ENCODE assay signal across 9 mouse cellular contexts in the genomic region with DNA sequence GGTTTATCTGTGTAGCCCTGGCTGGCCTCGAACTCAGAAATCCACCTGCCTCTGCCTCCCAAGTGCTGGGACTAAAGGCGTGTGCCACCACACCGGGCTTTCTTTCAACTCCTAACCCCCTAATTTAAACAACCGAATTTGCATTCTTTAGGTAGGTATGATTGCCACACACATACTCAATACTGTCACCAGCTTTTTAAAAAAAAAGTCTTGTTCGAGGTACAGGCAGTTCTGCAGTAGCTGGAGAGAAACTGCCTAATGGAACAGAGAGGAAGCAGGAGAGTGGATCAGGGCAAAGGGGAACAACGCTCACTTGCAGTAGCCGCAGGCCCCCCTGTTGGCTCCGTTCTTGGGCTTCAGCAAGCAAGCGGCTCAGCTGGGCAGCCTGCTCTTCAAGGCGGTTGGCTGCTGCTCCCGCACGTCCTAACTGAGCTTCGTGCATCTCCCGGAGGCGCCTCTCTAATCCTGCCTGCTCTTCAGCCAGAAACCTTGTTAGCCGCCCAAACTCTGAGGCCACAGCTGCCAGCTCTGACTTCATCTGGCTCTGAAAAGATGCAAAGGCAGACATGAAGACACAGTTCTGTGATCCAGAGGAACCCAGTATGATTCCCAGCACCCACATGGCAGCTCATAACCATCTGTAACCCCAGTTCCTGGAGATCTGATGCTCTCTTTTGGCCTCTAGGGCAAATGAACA. TPM values are rescaled to one million over a fixed set of nuclear protein-coding genes. Genes with fewer than 3 reads are reported as not detected.
DNase-seq lines count a peak whose midpoint lies in the region; ATAC-seq lines count a peak whose summit lies in the region.
"Had no signal": no experiment of that assay in that cellular context is flagged by ENCODE, and none has a peak within 500 bp of the region (broad histone marks: within the 10 kb centered on the region; RNA-seq: fewer than 3 reads in every experiment).

No protein-coding gene starts in this region.

- no peaks in the 10 kb centered on the region for H3K27me3 ChIP-seq in kidney, embryonic 15.5 days
- H3K27me3 ChIP-seq: neural tube, embryonic 13.5 days had no signal

- DNase-seq in kidney, adult 18-20 months = no peak
- DNase-seq in urinary bladder, postnatal 14 days (ENCODE audit: low spot score) = peak; percentile 60
- DNase-seq in urinary bladder, adult 18-20 months (ENCODE audit: low spot score in 2 of 2) = no peak
- DNase-seq in gastrocnemius, postnatal 4 days (ENCODE audit: low spot score in 2 of 2) = peak; percentile 54 to 78
- no peak for DNase-seq in thymus, postnatal 0 days (ENCODE audit: low spot score)

- no peak overlapping the region for H3K4me2 ChIP-seq in kidney, embryonic 15.5 days
- H3K4me2 ChIP-seq: neural tube, embryonic 13.5 days had no signal

- no peak overlapping the region for H3K4me3 ChIP-seq in kidney, embryonic 15.5 days (replicated peaks)
- H3K4me3 ChIP-seq: erythroblast, embryonic 14.5 days; neural tube, embryonic 13.5 days had no signal

- ATAC-seq in kidney, embryonic 15.5 days (replicated peaks; ENCODE audit: low FRiP score) = no peak
- ATAC-seq in monocyte, adult 5-6 weeks (replicated peaks; ENCODE audit: insufficient number of reproducible peaks, low FRiP score, low TSS enrichment, poor library complexity, severe bottlenecking) = no peak

- 77% methylated on average over 16 of the region's 16 CpGs for WGBS in kidney, embryonic 15.5 days

- H3K36me3 ChIP-seq in kidney, embryonic 15.5 days = peaks cover 96% of the 10 kb centered on the region

- 0 out of 2 replicates have a peak, but pooled peaks cover 8% of the 10 kb centered on the region for H3K4me1 ChIP-seq in kidney, embryonic 15.5 days

- no peaks in the 10 kb centered on the region for H3K9me3 ChIP-seq in kidney, embryonic 15.5 days (replicated peaks)
- H3K9me3 ChIP-seq: neural tube, embryonic 13.5 days had no signal

- no peak overlapping the region for H3K9ac ChIP-seq in kidney, embryonic 15.5 days
- H3K9ac ChIP-seq: neural tube, embryonic 13.5 days had no signal

- peak overlapping the region; percentile 41; the same call in 1 of the 2 replicates for H3K27ac ChIP-seq in kidney, embryonic 15.5 days
- H3K27ac ChIP-seq: neural tube, embryonic 13.5 days had no signal

RNA-seq across cellular contexts. Expression of gene Trim41, which starts 8.3 kb away (rescaled TPM):
- polyA plus RNA-seq in kidney, embryonic 15.5 days (2015; fragmentation: Nextera tagmentation; extraction: Ambion mirVana) = 6.6 and 7.0 TPM in 2 replicates
- 10 to 100 TPM; 26.4 to 30.1 TPM for total RNA-seq in gastrocnemius, postnatal 4 days (2021)
- polyA plus RNA-seq in thymus, postnatal 0 days (2015; fragmentation: Nextera tagmentation; extraction: Ambion mirVana) = 3.5 and 5.5 TPM in 2 replicates
- total RNA-seq in monocyte, adult 5-6 weeks (2017) = 52.9 to 85.7 TPM (median 59.4 TPM) in 3 replicates

RNA-seq across cellular contexts. Expression of gene Rack1, which starts 8.8 kb away (rescaled TPM):
- polyA plus RNA-seq in kidney, embryonic 15.5 days (2015; fragmentation: Nextera tagmentation; extraction: Ambion mirVana) = 775 and 792 TPM in 2 replicates
- total RNA-seq in gastrocnemius, postnatal 4 days (2021) = 100 to 1,000 TPM; 692 to 818 TPM
- 988 and 1,015 TPM in 2 replicates for polyA plus RNA-seq in thymus, postnatal 0 days (2015; fragmentation: Nextera tagmentation; extraction: Ambion mirVana)
- 995 to 1,435 TPM (median 1,367 TPM) in 3 replicates for total RNA-seq in monocyte, adult 5-6 weeks (2017)

RNA-seq across cellular contexts. Expression of gene Trim7, which starts 17.1 kb away (rescaled TPM):
- 3.7 and 4.0 TPM in 2 replicates for polyA plus RNA-seq in kidney, embryonic 15.5 days (2015; fragmentation: Nextera tagmentation; extraction: Ambion mirVana)
- total RNA-seq in gastrocnemius, postnatal 4 days (2021) = 10 to 100 TPM; 46.3 to 63.6 TPM
- polyA plus RNA-seq in thymus, postnatal 0 days (2015; fragmentation: Nextera tagmentation; extraction: Ambion mirVana) = 1.1 and 2.1 TPM in 2 replicates
- 9.4 to 15.9 TPM (median 15.5 TPM) in 3 replicates for total RNA-seq in monocyte, adult 5-6 weeks (2017)
- polyA plus RNA-seq: erythroblast, embryonic 14.5 days had no signal

RNA-seq across cellular contexts. Expression of gene Gm12184, which starts 17.6 kb away (rescaled TPM):
- 1.6 and 2.9 TPM in 2 replicates for polyA plus RNA-seq in kidney, embryonic 15.5 days (2015; fragmentation: Nextera tagmentation; extraction: Ambion mirVana)
- total RNA-seq in gastrocnemius, postnatal 4 days (2021) = 1 to 10 TPM; 1.9 to 4.9 TPM
- 7.6 and 8.8 TPM in 2 replicates for polyA plus RNA-seq in thymus, postnatal 0 days (2015; fragmentation: Nextera tagmentation; extraction: Ambion mirVana)
- total RNA-seq in monocyte, adult 5-6 weeks (2017) = 7.5 to 29.4 TPM (median 12.2 TPM) in 3 replicates

Comparison
In these comparisons a context has a peak if more than half of its experiments do, and no peak if none do; other contexts are left out.
1. DNase-seq: peak in urinary bladder, postnatal 14 days (single experiment) and gastrocnemius, postnatal 4 days (2 of 2); none in kidney, adult 18-20 months (single experiment), urinary bladder, adult 18-20 months (0 of 2) and thymus, postnatal 0 days (single experiment).